Mouse (Mus musculus) testis, adult 2 months (tissue): ENCODE data around the gene Tbc1d8.

Experiments used
- CTCF ChIP-seq: fragments of 200-500 bp; IDR thresholded peaks from 2 replicates; pipeline ENCODE4 v1.5.1; 2012; ENCODE audit warnings: low read depth, mild to moderate bottlenecking, inconsistent platforms, low read length, moderate library complexity; ENCODE audit not compliant: control insufficient read depth, insufficient read depth, insufficient replicate concordance
- POLR2A ChIP-seq: fragments of 200-500 bp; IDR thresholded peaks from 2 replicates; pipeline ENCODE4 v1.6.1; 2012; ENCODE audit warnings: low read depth, mild to moderate bottlenecking, inconsistent platforms, low read length, moderate library complexity; ENCODE audit not compliant: control insufficient read depth

DNA sequence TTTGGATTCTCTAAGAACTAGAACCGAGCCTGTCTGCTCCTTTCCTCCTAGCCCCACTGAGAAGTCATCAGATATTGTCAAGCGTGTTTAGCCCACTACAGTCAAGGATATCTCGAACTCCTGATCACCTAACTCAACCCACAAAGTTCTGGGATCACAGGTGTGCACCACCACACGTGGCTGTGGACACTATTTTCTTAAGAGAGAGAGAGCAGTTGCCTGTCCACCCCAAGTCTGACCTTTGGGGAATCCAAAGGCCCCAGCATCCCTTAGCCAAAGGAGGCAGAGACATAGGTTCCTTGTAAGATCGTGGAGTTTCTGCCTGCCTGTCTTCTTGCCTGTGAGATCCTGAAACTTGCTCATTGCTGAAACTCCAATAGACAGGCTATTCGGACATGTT is 111.5 kb downstream of the Tbc1d8 start:
- TF ChIP-seq CTCF (no peak), POLR2A (no peak)
